Mouse (Mus musculus) spleen, adult 18-20 months (tissue): ENCODE data around the gene Cdk5r1.
A peak's percentile ranks its signal among the peaks of the same experiment; 100 is the strongest.

Experiments used
- DNase-seq, 2 experiments: peaks; one replicate each; pipeline ENCODE4 v3.0.0; 2022; ENCODE audit warnings: mixed read lengths in 2 of 2

Gene Cdk5r1

DNA sequence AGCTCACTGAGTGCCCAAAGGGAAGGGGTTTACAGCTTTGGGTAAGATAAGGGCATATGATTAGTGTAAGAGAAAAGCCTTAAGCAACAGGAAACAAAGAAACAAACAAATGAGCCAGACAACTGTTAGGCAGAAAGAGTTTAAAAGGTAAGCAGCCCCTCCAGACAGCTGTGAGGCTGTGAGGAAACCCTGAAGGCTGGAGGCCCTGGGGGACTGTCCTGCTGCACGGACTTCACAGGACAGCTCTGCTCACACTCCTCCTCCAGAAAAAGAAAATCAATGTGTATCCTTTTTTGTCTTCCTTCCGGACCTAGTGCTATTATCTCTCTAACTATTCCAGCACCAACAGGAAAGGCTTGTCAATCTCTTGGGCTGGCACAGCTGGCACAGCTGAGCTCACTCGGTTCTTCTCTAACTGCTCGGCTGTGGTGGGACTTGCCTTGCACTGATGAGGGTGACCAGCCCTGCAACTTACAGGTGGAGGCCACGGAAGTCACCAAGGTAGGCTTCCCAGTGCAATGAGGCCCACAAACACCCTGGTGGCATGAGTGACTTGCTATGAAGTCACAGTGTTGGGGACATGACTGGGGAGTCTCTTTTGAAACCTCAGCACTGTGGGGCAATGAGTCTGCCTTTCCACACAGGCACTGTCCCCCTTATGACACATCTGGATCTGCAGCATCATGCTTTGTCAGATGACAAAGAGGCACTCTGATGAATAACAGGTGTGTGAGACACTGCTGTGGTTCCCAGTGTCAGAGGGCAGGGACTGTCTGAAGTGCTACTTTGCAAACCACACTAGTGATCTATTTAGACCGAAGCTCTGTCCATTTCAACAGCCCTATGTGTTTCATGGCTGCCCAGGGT is 27.9 kb downstream of the Cdk5r1 start:
- DNase-seq, result no peak

- DNase-seq, result no peak
Observed at GRCm38 (mm10) chr11:80505581-80505980, 28.8 kb downstream of the Cdk5r1 start.

DNA sequence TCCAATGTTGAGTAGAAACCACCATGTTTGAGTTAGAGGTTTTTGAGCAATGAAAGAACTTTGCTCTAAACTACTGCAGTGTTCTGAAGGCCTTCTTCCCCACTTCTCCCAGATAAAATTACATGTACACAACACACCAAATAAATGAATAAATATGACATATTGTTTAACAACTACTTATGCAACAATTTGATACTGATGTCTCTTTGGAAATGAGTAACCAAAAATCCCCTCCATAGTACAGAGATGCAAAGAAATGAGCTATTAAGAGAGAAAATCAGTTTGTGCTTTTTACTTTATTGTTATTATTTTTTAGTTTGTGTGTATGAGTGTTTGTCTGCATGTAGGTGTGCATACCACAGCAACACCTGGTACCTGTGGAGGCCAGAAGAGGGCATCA is 29.7 kb downstream of the Cdk5r1 start:
- no peak for DNase-seq

DNA sequence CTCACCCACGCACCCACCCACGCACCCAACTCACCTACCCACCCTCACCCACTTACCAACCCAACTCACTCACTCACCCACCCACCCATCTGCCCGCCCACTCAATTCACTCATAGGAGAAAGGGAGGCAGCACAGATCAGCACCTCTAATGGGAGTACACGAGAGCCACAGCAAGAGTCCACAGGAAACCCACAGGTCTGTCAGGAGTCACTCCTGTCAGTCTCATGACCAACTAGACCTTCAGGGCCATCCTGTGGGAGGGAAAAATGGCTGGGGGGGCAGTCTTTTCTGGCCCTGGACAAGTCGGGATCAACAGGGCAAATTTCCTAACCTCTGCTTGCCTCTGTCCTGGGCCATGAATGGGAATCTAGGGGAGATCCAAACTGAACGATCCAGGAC is 31.0 kb downstream of the Cdk5r1 start:
- no peak for DNase-seq

- DNase-seq, result peak; percentile 67 to 68
Observed at GRCm38 (mm10) chr11:80508361-80509175, 31.7 kb downstream of the Cdk5r1 start.

DNA sequence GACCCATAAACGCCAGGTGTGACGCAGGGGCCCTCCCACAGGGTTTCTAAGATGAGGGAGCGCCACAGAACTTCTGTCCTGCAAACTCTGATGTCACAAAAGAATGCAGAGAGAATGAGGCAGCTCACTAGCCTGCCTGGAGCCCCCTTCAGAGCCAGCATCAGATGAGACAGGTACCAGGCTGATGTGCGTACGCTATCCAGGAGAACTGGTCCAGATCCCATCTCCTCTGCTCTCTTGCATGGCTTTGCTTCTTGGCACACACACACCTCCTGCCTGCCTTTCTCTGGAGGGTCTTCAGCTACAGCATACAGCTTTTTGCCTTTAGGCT is 32.3 kb downstream of the Cdk5r1 start:
- DNase-seq, result no peak

GRCm38 (mm10) chr11:80510124-80510523 is 33.3 kb downstream of the Cdk5r1 start:
- DNase-seq, result no peak

DNA sequence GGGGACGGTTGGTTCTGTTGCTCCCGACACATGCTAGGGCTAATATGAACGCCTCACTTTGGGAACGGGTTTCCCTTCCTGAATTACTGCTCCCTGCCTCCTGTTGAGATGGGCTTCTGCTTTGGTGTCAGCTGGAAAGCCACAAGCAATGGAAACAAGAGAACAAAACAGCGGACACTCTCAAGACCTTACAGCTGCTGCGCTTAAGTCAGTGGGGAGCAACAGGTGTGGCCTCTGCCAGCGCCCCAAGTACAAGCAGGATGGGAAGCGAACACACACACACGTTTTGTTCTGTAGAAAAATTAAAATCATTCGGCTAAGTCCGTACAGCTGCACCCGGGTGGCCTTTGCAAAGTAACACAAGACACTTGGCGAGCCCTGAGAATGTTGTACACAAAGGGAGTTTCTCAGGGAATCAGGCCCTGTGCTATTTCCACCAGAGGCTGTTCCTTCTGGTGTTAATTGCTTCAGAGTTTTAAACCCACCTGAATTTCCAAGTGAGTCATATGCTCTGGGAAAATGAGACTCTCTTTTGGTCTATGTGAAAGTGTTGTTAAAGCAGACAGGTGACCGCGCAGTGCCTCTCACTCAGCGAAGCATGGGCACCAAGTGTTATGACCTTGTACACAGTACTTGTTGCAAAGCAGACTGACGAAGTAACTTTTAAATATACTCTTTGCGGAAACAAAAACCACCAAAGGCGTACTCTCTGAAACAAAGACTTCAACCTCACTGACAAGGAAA is 35.7 kb downstream of the Cdk5r1 start:
- no peak for DNase-seq

DNA sequence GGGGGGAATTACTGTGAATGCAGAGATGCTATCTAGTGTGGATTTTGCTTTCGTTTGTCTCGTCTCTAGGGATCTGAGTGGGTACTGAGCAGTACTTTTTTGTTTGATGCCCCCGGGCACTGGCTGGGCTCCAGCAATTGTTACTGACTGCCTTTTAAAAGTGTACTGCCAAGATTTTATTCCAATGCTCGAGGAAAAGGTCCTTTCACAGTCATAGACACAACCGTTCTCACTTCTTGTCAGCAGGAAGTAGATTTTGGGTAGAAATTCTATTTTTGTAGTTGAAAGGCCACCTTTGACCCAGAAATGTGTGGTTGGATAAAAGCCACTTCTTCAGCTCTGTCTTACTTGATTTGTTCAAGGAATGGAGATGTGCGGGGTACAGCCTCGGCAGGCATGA is 37.0 kb downstream of the Cdk5r1 start:
- no peak for DNase-seq

GRCm38 (mm10) chr11:80515346-80515745 is 38.5 kb downstream of the Cdk5r1 start:
- no peak for DNase-seq

DNA sequence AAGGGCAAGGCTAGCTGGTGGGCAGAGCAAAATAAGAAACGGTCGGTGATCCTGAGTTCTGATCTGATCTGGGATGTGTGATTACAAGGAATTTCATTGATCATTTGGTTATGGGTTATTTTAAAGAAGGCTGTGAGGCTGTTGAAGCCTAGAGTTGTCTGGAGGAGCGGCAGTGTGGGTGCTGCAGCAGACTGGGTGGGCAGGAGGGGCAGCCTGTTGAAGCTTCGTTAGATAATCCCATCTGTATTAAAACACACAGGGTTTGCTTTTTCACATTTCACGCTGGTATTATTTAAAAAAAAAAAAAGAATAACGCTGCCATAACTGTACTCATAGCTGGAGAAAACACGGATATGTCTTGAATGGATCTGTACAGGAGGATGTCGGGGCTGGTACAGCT is 39.1 kb downstream of the Cdk5r1 start:
- no peak for DNase-seq

DNA sequence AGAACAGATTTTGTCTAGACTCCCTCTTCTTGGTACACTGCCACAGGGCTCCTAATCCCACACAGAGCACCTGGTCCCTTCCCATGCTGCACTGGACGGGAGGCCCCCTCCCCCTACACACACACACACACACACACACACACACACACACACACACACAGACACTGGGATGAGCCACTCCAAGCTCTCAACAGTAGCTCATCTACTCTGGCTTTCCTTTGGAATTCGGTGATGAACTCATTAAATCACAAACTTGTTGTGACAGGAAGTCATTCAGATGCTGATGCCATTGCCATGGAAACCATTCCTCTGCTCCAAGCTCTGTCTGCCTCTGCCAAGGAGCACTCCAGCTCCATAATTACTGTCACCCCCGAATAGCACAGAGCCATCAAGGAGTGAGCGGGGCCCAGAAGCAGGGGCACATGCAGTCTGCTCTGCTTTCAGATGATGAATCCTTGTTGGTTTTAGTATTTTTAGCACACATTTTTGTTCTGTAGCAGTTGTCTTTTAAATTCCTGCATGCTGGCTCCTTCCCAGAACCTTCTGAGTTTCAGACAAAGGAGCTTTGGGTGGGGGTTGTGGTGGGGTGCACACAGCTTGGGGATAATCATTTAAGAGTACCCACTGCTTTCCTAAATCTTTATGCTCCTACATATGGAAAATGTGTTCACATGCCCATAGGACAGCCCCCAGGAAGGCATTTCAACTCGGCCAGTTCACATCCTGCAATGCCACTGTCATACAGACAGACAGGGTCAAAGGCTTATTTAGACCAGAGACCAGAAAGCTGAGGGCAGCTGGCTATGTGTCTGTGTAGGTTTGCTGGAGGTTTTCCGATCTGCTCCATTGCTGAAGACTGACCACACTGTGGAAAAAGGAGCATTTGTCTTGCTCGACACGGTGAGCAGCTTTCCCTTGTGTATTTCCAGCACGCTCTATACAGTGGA is 41.9 kb downstream of the Cdk5r1 start:
- DNase-seq, result no peak

- DNase-seq, result no peak
Observed at GRCm38 (mm10) chr11:80521148-80521547, 44.3 kb downstream of the Cdk5r1 start.

- no peak for DNase-seq
Observed at GRCm38 (mm10) chr11:80522852-80523251, 46.0 kb downstream of the Cdk5r1 start.

- DNase-seq, result no peak
Observed at GRCm38 (mm10) chr11:80523410-80523809, 46.6 kb downstream of the Cdk5r1 start.

- no peak for DNase-seq
Observed at GRCm38 (mm10) chr11:80524213-80524612, 47.4 kb downstream of the Cdk5r1 start.

GRCm38 (mm10) chr11:80527697-80528096 is 50.9 kb downstream of the Cdk5r1 start:
- no peak for DNase-seq

DNA sequence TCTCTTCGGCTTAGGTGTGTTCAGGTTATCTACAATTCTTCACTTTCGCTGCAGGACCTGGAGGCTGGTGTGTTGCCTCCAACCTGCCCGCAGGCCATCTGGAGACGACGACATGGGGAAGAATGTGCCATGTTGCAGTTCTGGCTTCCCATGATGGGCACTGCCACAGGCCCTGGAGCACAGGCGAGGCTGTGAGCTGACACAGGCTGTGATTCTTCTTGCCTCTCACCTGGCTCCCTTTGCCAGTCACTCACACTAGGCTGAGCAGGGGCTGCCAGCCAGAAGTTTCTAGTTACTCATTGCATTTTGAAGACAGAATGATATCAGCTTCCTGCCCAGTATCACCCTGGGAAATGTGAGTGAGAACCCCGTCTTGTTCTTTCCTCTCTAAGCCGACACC is 52.3 kb downstream of the Cdk5r1 start:
- DNase-seq, result no peak
